Mouse (Mus musculus): ENCODE data around the gene Hsbp1. TPM values are rescaled to one million over a fixed set of nuclear protein-coding genes. Genes with fewer than 3 reads are reported as not detected.

The Hsbp1 gene
- polyA plus RNA-seq (2012; fragmentation: generic; extraction: Trizol) = 100 to 1,000 TPM in 1 of 2 experiments, 10 to 100 TPM in 1; 80.9 to 274 TPM

GRCm38 (mm10) chr8:119344190-119344856, at the start of gene Hsbp1:
Gene Hsbp1, plus strand, starts transcription at chr8:119344488.

GRCm38 (mm10) chr8:119394524-119395026, 50.3 kb downstream of the Hsbp1 start, which contains the start of gene Mlycd:
Gene Mlycd, plus strand, starts transcription at chr8:119394878.

Other genes starting within 250 kb of the Hsbp1 start
- 10 to 100 TPM in 1 of 2 experiments, 1 to 10 TPM in 1; 4.3 to 16.0 TPM for gene Mlycd, start 50.4 kb downstream of the Hsbp1 start, polyA plus RNA-seq (2012; fragmentation: generic; extraction: Trizol)
- gene Osgin1, start 89.6 kb downstream of the Hsbp1 start, polyA plus RNA-seq (2012; fragmentation: generic; extraction: Trizol) = 10 to 100 TPM in 1 of 2 experiments, 1 to 10 TPM in 1; 6.6 to 26.9 TPM
- under 1 TPM; 0.02 to 0.05 TPM for gene Necab2, start 102.2 kb downstream of the Hsbp1 start, polyA plus RNA-seq (2012; fragmentation: generic; extraction: Trizol)
- gene Slc38a8, start 157.2 kb downstream of the Hsbp1 start, polyA plus RNA-seq (2012; fragmentation: generic; extraction: Trizol) = under 1 TPM in 1 of 2 experiments, not detected in 1; 0.07 TPM
- 100 to 1,000 TPM in 1 of 2 experiments, 10 to 100 TPM in 1; 18.3 to 106 TPM for gene Mbtps1, start 214.2 kb downstream of the Hsbp1 start, polyA plus RNA-seq (2012; fragmentation: generic; extraction: Trizol)
- 10 to 100 TPM in 1 of 2 experiments, 1 to 10 TPM in 1; 5.9 to 13.4 TPM for gene Hsdl1, start 230.7 kb downstream of the Hsbp1 start, polyA plus RNA-seq (2012; fragmentation: generic; extraction: Trizol)
- gene Dnaaf1, start 230.7 kb downstream of the Hsbp1 start, polyA plus RNA-seq (2012; fragmentation: generic; extraction: Trizol) = under 1 TPM; 0.02 to 0.11 TPM